Mouse (Mus musculus) lung, postnatal 0 days (tissue): ENCODE results near the gene Fars2.

Experiments
- CTCF ChIP-seq: IDR thresholded peaks from 2 replicates; pipeline ENCODE4 v1.5.1; 2016; ENCODE audit warnings: antibody characterized with exemption, mild to moderate bottlenecking
- EP300 ChIP-seq: IDR thresholded peaks from 2 replicates; pipeline ENCODE4 v1.6.1; 2016; ENCODE audit warnings: antibody characterized with exemption, mild to moderate bottlenecking, control low read depth

- TF ChIP-seq CTCF (no peak), EP300 (no peak)
Measured at GRCm38 (mm10) chr13:36680690-36681355, 563.6 kb downstream of the Fars2 start.
